ENCODE assay signal across 23 mouse cellular contexts in the genomic region with DNA sequence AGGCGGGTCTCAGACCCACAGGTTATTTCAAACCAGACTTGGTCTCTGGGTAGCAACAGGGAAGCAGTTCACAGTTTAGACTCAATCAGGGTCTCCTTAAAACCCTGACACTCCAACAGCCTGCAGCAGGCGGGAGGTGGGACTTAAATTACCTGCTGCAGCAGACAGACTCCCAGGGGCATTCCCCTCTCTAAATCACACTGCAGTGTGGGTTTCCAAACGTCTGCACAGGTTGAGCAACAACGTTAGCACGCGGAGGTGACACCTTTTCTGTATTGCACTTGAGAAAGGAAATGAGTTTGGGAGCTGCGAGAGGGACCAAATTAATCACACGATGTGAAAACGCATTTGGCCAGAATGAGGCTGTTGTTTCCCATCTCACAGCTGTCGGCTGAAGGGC. TPM values are rescaled to one million over a fixed set of nuclear protein-coding genes. Genes with fewer than 3 reads are reported as not detected.
DNase-seq lines count a peak whose midpoint lies in the region; ATAC-seq and TF ChIP-seq lines count a peak whose summit lies in the region.
"Had no signal": no experiment of that assay in that cellular context is flagged by ENCODE, and none has a peak within 500 bp of the region (broad histone marks: within the 10 kb centered on the region; RNA-seq: fewer than 3 reads in every experiment).

No protein-coding gene starts in this region.

- ATAC-seq in hindbrain, embryonic 13.5 days (ENCODE audit: low FRiP score): peak; percentile 46; the same call in 1 of the 2 replicates
- no peak for ATAC-seq in midbrain, postnatal 0 days (ENCODE audit: low FRiP score)
- ATAC-seq in midbrain, embryonic 16.5 days: no peak
- ATAC-seq in limb, embryonic 14.5 days (ENCODE audit: low FRiP score, low read depth): peak; percentile 41; the same call in 1 of the 2 replicates
- peak; percentile 62; the same call in 1 of the 2 replicates for ATAC-seq in neural tube, embryonic 15.5 days (ENCODE audit: low FRiP score)
- ATAC-seq: forebrain, postnatal 0 days; midbrain, embryonic 15.5 days had no signal

- H3K4me1 ChIP-seq in hindbrain, embryonic 13.5 days (replicated peaks): no peaks in the 10 kb centered on the region
- no peaks in the 10 kb centered on the region for H3K4me1 ChIP-seq in hindbrain, embryonic 10.5 days (replicated peaks)
- H3K4me1 ChIP-seq in midbrain, postnatal 0 days (ENCODE audit: insufficient read depth, low read length): no peaks in the 10 kb centered on the region
- H3K4me1 ChIP-seq in midbrain, embryonic 16.5 days (ENCODE audit: control insufficient read depth, insufficient read depth, low read length): no peaks in the 10 kb centered on the region
- peaks cover 10% of the 10 kb centered on the region for H3K4me1 ChIP-seq in limb, embryonic 14.5 days (ENCODE audit: control insufficient read depth, insufficient read depth, low read length)
- H3K4me1 ChIP-seq in neural tube, embryonic 15.5 days: 0 out of 2 replicates have a peak, but pooled peaks cover 3% of the 10 kb centered on the region
- H3K4me1 ChIP-seq: heart, embryonic 15.5 days; liver, embryonic 13.5 days; midbrain, embryonic 15.5 days had no signal

- H3K9ac ChIP-seq in hindbrain, embryonic 13.5 days: no peak overlapping the region
- H3K9ac ChIP-seq in midbrain, postnatal 0 days (replicated peaks; ENCODE audit: low read length, poor library complexity, severe bottlenecking): no peak overlapping the region
- H3K9ac ChIP-seq in midbrain, embryonic 16.5 days (ENCODE audit: low read depth, low read length): no peak overlapping the region
- H3K9ac ChIP-seq in limb, embryonic 14.5 days (ENCODE audit: low read depth, low read length, severe bottlenecking): no peak overlapping the region
- no peak overlapping the region for H3K9ac ChIP-seq in neural tube, embryonic 15.5 days (replicated peaks)
- H3K9ac ChIP-seq: forebrain, postnatal 0 days; heart, embryonic 15.5 days; liver, embryonic 13.5 days; lung, embryonic 15.5 days; midbrain, embryonic 15.5 days had no signal

- no peak for TF ChIP-seq POLR2A in limb, embryonic 14.5 days (IDR thresholded peaks at IDR 0.05; ENCODE audit: borderline replicate concordance, extremely low read depth, insufficient read depth, insufficient read length)

- H3K9me3 ChIP-seq in hindbrain, embryonic 13.5 days: no peaks in the 10 kb centered on the region
- H3K9me3 ChIP-seq in hindbrain, embryonic 10.5 days: no peaks in the 10 kb centered on the region
- no peaks in the 10 kb centered on the region for H3K9me3 ChIP-seq in midbrain, postnatal 0 days (ENCODE audit: low read length)
- H3K9me3 ChIP-seq in midbrain, embryonic 16.5 days (replicated peaks; ENCODE audit: control insufficient read depth, low read length, poor library complexity, severe bottlenecking): no peaks in the 10 kb centered on the region
- no peaks in the 10 kb centered on the region for H3K9me3 ChIP-seq in limb, embryonic 14.5 days (ENCODE audit: control insufficient read depth, low read length)
- H3K9me3 ChIP-seq in neural tube, embryonic 15.5 days (replicated peaks): no peaks in the 10 kb centered on the region
- H3K9me3 ChIP-seq: heart, embryonic 15.5 days; liver, embryonic 13.5 days; lung, embryonic 15.5 days; midbrain, embryonic 15.5 days had no signal

- DNase-seq in hindbrain, embryonic 10.5 days (ENCODE audit: low spot score): no peak
- peak; percentile 24 for DNase-seq in midbrain, postnatal 0 days (ENCODE audit: low spot score)
- DNase-seq in limb, embryonic 14.5 days (ENCODE audit: low spot score): no peak
- DNase-seq in urinary bladder, postnatal 10 days (ENCODE audit: low spot score): no peak
- no peak for DNase-seq in frontal cortex, postnatal 36 days (ENCODE audit: low spot score in 2 of 2)
- DNase-seq: adrenal gland, postnatal 25 days; cerebellum, adult 11 months; cerebellum, adult 9-11 months; forebrain, postnatal 0 days; heart, postnatal 36 days; kidney, adult 2 months; kidney, postnatal 10 days; left cerebral cortex, postnatal 4 days; liver, embryonic 13.5 days; thymus, adult 2 months had no signal

- no peak overlapping the region for H3K4me3 ChIP-seq in hindbrain, embryonic 13.5 days
- no peak overlapping the region for H3K4me3 ChIP-seq in hindbrain, embryonic 10.5 days
- no peak overlapping the region for H3K4me3 ChIP-seq in midbrain, postnatal 0 days (ENCODE audit: low read depth, low read length)
- no peak overlapping the region for H3K4me3 ChIP-seq in midbrain, embryonic 16.5 days (ENCODE audit: low read depth, low read length)
- H3K4me3 ChIP-seq in limb, embryonic 14.5 days (replicated peaks; ENCODE audit: low read length): no peak overlapping the region
- no peak overlapping the region for H3K4me3 ChIP-seq in neural tube, embryonic 15.5 days (replicated peaks)
- H3K4me3 ChIP-seq: heart, embryonic 15.5 days; liver, embryonic 13.5 days; lung, embryonic 15.5 days; midbrain, embryonic 15.5 days had no signal

- H3K4me2 ChIP-seq in hindbrain, embryonic 13.5 days: no peak overlapping the region
- H3K4me2 ChIP-seq in midbrain, postnatal 0 days (ENCODE audit: low read depth, low read length, poor library complexity, severe bottlenecking): no peak overlapping the region
- no peak overlapping the region for H3K4me2 ChIP-seq in midbrain, embryonic 16.5 days (ENCODE audit: low read length)
- no peak overlapping the region for H3K4me2 ChIP-seq in limb, embryonic 14.5 days (replicated peaks; ENCODE audit: low read depth, low read length, severe bottlenecking)
- no peak overlapping the region for H3K4me2 ChIP-seq in neural tube, embryonic 15.5 days
- H3K4me2 ChIP-seq: heart, embryonic 15.5 days; liver, embryonic 13.5 days; lung, embryonic 15.5 days; midbrain, embryonic 15.5 days had no signal

- H3K36me3 ChIP-seq in hindbrain, embryonic 13.5 days: no peaks in the 10 kb centered on the region
- no peaks in the 10 kb centered on the region for H3K36me3 ChIP-seq in hindbrain, embryonic 10.5 days
- H3K36me3 ChIP-seq in midbrain, postnatal 0 days (ENCODE audit: insufficient read depth, low read length): no peaks in the 10 kb centered on the region
- H3K36me3 ChIP-seq in midbrain, embryonic 16.5 days (ENCODE audit: control insufficient read depth, insufficient read depth, low read length): no peaks in the 10 kb centered on the region
- H3K36me3 ChIP-seq in limb, embryonic 14.5 days (ENCODE audit: control insufficient read depth, insufficient read depth, low read length): no peaks in the 10 kb centered on the region
- no peaks in the 10 kb centered on the region for H3K36me3 ChIP-seq in neural tube, embryonic 15.5 days
- H3K36me3 ChIP-seq: heart, embryonic 15.5 days; liver, embryonic 13.5 days; lung, embryonic 15.5 days; midbrain, embryonic 15.5 days had no signal

- TF ChIP-seq CTCF in midbrain, postnatal 0 days (IDR thresholded peaks at IDR 0.05): no peak

- 75% methylated on average over 10 of the region's 10 CpGs for WGBS in hindbrain, embryonic 13.5 days
- 75% methylated on average over 10 of the region's 10 CpGs for WGBS in hindbrain, embryonic 10.5 days
- WGBS in midbrain, postnatal 0 days: 77% methylated on average over 10 of the region's 10 CpGs
- 81% methylated on average over 10 of the region's 10 CpGs for WGBS in midbrain, embryonic 16.5 days
- 23% methylated on average over 10 of the region's 10 CpGs for WGBS in limb, embryonic 14.5 days
- 64% methylated on average over 10 of the region's 10 CpGs for WGBS in neural tube, embryonic 15.5 days

- H3K27ac ChIP-seq in hindbrain, embryonic 13.5 days: no peak overlapping the region
- no peak overlapping the region for H3K27ac ChIP-seq in hindbrain, embryonic 10.5 days
- H3K27ac ChIP-seq in midbrain, postnatal 0 days (ENCODE audit: low read depth, low read length): no peak overlapping the region
- H3K27ac ChIP-seq in midbrain, embryonic 16.5 days (ENCODE audit: low read length): no peak overlapping the region
- no peak overlapping the region for H3K27ac ChIP-seq in limb, embryonic 14.5 days (replicated peaks; ENCODE audit: low read depth, low read length)
- no peak overlapping the region for H3K27ac ChIP-seq in neural tube, embryonic 15.5 days (replicated peaks)
- H3K27ac ChIP-seq: heart, embryonic 15.5 days; liver, embryonic 13.5 days; lung, embryonic 15.5 days; midbrain, embryonic 15.5 days; stomach, postnatal 0 days had no signal

- H3K27me3 ChIP-seq in hindbrain, embryonic 13.5 days: no peaks in the 10 kb centered on the region
- H3K27me3 ChIP-seq in hindbrain, embryonic 10.5 days (ENCODE audit: insufficient read depth, poor library complexity, severe bottlenecking): no peaks in the 10 kb centered on the region
- H3K27me3 ChIP-seq in midbrain, postnatal 0 days (ENCODE audit: insufficient read depth, low read length): no peaks in the 10 kb centered on the region
- no peaks in the 10 kb centered on the region for H3K27me3 ChIP-seq in midbrain, embryonic 16.5 days (ENCODE audit: control insufficient read depth, insufficient read depth, low read depth, low read length)
- no peaks in the 10 kb centered on the region for H3K27me3 ChIP-seq in limb, embryonic 14.5 days (ENCODE audit: control insufficient read depth, insufficient read depth, low read length)
- H3K27me3 ChIP-seq in neural tube, embryonic 15.5 days (replicated peaks): no peaks in the 10 kb centered on the region
- H3K27me3 ChIP-seq: heart, embryonic 15.5 days; liver, embryonic 13.5 days; lung, embryonic 15.5 days; midbrain, embryonic 15.5 days had no signal

RNA-seq across cellular contexts. Expression of a gene that starts 15.7 kb away (rescaled TPM):
- 13.7 and 16.1 TPM in 2 replicates for polyA plus RNA-seq in hindbrain, embryonic 13.5 days (2015; fragmentation: Nextera tagmentation; extraction: Ambion mirVana)
- polyA plus RNA-seq in hindbrain, embryonic 10.5 days (2016; fragmentation: Nextera tagmentation; extraction: Ambion mirVana): 12.8 and 18.1 TPM in 2 replicates
- total RNA-seq in midbrain, postnatal 0 days (2014; rRNA removed): 7.8 and 8.6 TPM in 2 replicates
- polyA plus RNA-seq in midbrain, postnatal 0 days (2015; fragmentation: Nextera tagmentation; extraction: Ambion mirVana): 8.6 and 8.8 TPM in 2 replicates
- 8.2 and 8.3 TPM in 2 replicates for polyA plus RNA-seq in midbrain, embryonic 16.5 days (2015; fragmentation: Nextera tagmentation; extraction: Ambion mirVana)
- polyA plus RNA-seq in limb, embryonic 14.5 days (2012; rRNA removed): 12.3 and 13.7 TPM in 2 replicates
- 14.1 and 16.4 TPM in 2 replicates for polyA plus RNA-seq in limb, embryonic 14.5 days (2014; fragmentation: Nextera tagmentation; extraction: Ambion mirVana)
- polyA plus RNA-seq in neural tube, embryonic 15.5 days (2015; fragmentation: Nextera tagmentation; extraction: Ambion mirVana): 12.3 and 17.6 TPM in 2 replicates
- total RNA-seq: common myeloid progenitor, adult 5-6 weeks had no signal

Comparison
In these comparisons a context has a peak if more than half of its experiments do, and no peak if none do; other contexts are left out.
1. ATAC-seq: peak in hindbrain, embryonic 13.5 days (single experiment), limb, embryonic 14.5 days (single experiment) and neural tube, embryonic 15.5 days (single experiment); none in midbrain, postnatal 0 days (single experiment) and midbrain, embryonic 16.5 days (single experiment).